Mouse (Mus musculus) left cerebral cortex, adult 2 months (tissue): ENCODE data around the gene Dop1a. TPM values are rescaled to one million over a fixed set of nuclear protein-coding genes. Genes with fewer than 3 reads are reported as not detected.
"Not testable (repeated sequence)": the region's sequence is repeated elsewhere in the genome, so short reads cannot be mapped to it uniquely, and the experiment has no call there.

Experiments
- DNase-seq, 2 experiments: peaks; one replicate each; pipeline ENCODE4 v3.0.0; 2021 to 2022; ENCODE audit warnings: low spot score in 2 of 2, mixed read lengths in 1 of 2; ENCODE audit errors: extremely low spot score in 1 of 2
- H3K27ac ChIP-seq: fragments of 200-600 bp; 2 replicates; pipeline ENCODE4 v1.8.1; 2022
- H3K4me3 ChIP-seq: fragments of 200-600 bp; 2 replicates; pipeline ENCODE4 v1.8.1; 2022
- CTCF ChIP-seq: fragments of 200-600 bp; IDR thresholded peaks from 2 replicates; pipeline ENCODE4 v1.8.1; 2022; ENCODE audit warnings: antibody characterized with exemption, mild to moderate bottlenecking, moderate library complexity
- intact Hi-C: fragments of 180-260 bp; cut with DNase I; formaldehyde crosslinking; loops from one replicate; pipeline ENCODE4 v1.15.1; 2025
- total RNA-seq, 2 experiments: library from RNA; stranded (reverse); gene quantifications; 2 replicates each; pipeline ENCODE4 v1.2.3; 2021

Dop1a gene
- total RNA-seq, 2 experiments from 2014 or later, result 61.4 to 63.9 TPM

DNA sequence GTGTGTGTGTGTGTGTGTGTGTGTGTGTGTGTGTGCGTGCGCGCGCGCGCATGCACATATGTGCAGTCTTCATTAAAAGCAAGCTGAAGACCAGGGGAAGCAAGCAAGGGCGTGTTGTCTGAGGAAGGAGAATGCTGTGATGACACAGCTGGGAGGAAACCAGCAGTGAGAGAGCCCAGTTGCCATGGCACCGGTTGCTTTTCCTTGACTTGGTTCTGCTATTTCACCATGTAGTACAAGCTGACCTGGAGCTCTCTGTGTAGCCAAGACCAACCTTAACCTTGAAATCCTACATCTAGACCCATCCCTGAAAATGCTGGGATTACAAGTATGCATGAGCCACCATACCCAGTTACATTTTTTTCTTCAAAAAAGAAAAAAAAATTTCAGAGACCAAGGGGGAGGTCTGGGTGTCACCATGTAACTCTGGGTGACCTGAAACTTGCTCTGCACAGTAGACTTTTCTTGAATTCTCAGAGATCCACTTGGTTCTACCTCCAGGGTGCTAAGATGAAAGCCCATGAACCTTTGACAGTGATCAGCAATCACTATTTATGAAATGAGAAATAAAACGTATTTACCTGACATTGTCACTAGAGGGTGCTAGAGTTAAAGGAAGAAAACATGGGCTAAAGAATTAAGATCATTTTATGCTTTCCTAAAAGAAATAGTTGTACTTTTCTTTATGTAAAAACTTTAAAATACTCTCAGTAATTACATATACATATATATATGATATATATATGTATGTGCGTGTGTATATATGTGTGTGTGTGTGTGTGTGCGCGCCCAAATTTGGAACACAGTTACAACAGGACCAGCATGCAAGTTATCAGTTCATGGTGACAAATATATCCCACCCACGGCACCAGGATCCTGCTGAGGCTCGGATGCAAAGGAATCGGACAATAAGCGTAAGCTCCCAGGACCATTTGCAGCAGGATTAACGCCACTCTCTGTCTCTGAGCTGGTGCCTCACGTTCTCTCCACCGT, 126.0 kb downstream of the Dop1a start:
- intact Hi-C loops, result loop anchor here (1.0 to 2.0 kb wide), 2 partner anchors 153 to 208 kb away; no protein-coding TSS in a partner anchor
- Histone ChIP-seq H3K4me3 (no peak overlapping the region), H3K27ac (peak overlapping the region; percentile 29; the same call in 1 of the 2 replicates)
- peak; percentile 47 to 48 for DNase-seq
- peak; percentile 81 for TF ChIP-seq CTCF

DNA sequence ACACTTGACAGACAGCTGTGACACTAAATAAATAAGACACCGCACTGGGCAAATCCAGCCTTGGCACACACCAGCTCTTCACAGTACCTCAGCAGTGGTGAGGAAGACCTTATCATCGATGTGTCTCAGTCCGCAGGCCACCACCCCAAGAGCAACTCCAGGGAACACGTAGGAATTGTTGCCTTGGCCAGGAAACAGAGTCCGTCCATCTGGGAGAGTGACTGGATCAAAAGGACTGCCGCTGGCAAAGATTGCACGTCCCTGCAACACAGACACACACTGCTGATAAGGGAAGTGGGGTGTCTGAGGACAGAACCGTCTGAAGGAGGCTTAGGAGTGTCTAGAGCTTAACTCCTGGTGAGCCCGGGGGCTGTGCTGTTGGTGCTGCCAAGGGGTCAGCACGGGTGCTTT, 127.4 kb downstream of the Dop1a start:
- intact Hi-C loops, H3K4me3 ChIP-seq, H3K27ac ChIP-seq, DNase-seq: not testable (repeated sequence)

DNA sequence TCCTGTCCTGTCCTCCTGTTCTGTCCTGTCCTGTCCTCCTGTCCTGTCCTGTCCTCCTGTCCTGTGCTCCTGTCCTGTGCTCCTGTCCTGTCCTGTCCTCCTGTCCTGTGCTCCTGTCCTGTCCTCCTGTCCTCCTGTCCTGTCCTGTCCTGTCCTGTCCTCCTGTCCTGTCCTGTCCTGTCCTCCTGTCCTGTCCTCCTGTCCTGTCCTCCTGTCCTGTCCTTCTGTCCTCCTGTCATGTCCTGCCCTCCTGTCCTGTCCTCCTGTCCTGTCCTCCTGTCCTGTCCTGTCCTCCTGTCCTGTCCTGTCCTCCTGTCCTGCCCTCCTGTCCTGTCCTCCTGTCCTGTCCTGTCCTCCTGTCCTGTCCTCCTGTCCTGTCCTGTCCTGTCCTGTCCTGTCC, 130.0 kb downstream of the Dop1a start:
- DNase-seq, intact Hi-C loops, H3K4me3 ChIP-seq, H3K27ac ChIP-seq: not testable (repeated sequence)

DNA sequence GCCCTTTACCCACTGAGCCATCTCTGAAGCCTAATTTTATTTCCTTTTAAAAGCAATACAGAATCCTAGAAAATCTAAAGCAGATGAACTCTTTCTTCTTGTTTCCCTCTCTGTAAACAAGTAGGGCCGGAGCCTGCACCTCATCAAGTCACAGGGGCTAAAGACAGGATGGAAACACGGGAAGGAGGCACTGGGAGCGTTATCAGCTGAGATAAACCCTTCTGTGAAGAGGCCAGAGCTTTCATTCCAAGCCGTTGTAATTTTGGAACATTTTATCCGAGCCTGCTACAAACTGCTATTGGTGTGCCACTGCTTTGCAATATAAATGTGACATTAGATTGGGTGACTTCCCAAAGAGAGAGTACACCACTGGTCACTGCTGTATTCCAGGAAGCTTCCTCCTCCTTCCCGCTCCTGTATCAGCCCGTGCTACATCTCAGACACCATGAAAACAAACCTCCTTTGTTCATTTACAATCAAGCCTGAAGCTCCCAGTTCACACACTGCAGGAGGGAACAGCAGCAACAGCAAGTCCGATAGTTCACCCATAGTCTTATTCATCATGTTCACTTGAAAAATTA, 132.9 kb downstream of the Dop1a start:
- H3K27ac ChIP-seq, result no peak overlapping the region
- intact Hi-C loops, result no loop called here
- DNase-seq, result no peak
- H3K4me3 ChIP-seq, result no peak overlapping the region
- TF ChIP-seq CTCF, result no peak

Other genes with a start within 250 kb of the Dop1a start
- gene Ube2cbp, start 2.2 kb upstream of the Dop1a start, total RNA-seq, result 1 to 10 TPM; 4.2 to 5.2 TPM
- 10 to 100 TPM; 16.5 to 17.7 TPM for gene Pgm3, start 104.7 kb downstream of the Dop1a start, total RNA-seq
- gene Rwdd2a, start 104.8 kb downstream of the Dop1a start, total RNA-seq, result 10 to 100 TPM; 24.0 to 25.5 TPM
- 10 to 100 TPM; 47.7 to 51.6 TPM for gene Me1, start 228.8 kb downstream of the Dop1a start, total RNA-seq